Mouse (Mus musculus) forebrain, postnatal 0 days (tissue): ENCODE measurements at regions not wholly inside any gene's neighbourhood (a gene's known extent, or its start where the extent isn't known, plus 50 kb on each side); places are given as distances from the start of the nearest gene placed in this dataset.

Experiments used
- ATAC-seq: fragments of 200-750 bp; cut with Nextera tagmentation; 2 replicates; pipeline ENCODE4 v1.8.0; 2017; ENCODE audit warnings: mild to moderate bottlenecking, moderate library complexity
- DNase-seq: peaks from one replicate; pipeline ENCODE4 v3.0.0-alpha.2; 2015
- H3K27ac ChIP-seq: fragments of 300-500 bp; sonication (generic); 2 replicates; pipeline ENCODE4 v1.5.1; 2014; ENCODE audit warnings: low read depth, mild to moderate bottlenecking, antibody characterized with exemption, low read length, moderate library complexity, mixed read lengths
- H3K27me3 ChIP-seq: fragments of 300-500 bp; sonication (generic); 2 replicates; pipeline ENCODE4 v1.6.1; 2014; ENCODE audit warnings: mild to moderate bottlenecking, low read length, mixed read lengths; ENCODE audit not compliant: insufficient read depth
- H3K36me3 ChIP-seq: fragments of 300-500 bp; sonication (generic); 2 replicates; pipeline ENCODE4 v1.6.1; 2014; ENCODE audit warnings: mild to moderate bottlenecking, moderate library complexity; ENCODE audit not compliant: insufficient read depth
- H3K4me1 ChIP-seq: fragments of 300-500 bp; sonication (generic); 2 replicates; pipeline ENCODE4 v1.6.1; 2014; ENCODE audit warnings: antibody characterized with exemption; ENCODE audit not compliant: insufficient read depth
- H3K4me2 ChIP-seq: fragments of 300-500 bp; sonication (generic); 2 replicates; pipeline ENCODE4 v1.6.1; 2014; ENCODE audit warnings: low read depth, mild to moderate bottlenecking, moderate library complexity
- H3K4me3 ChIP-seq: fragments of 300-500 bp; sonication (generic); 2 replicates; pipeline ENCODE4 v1.5.1; 2014; ENCODE audit warnings: low read depth, low read length, mixed read lengths
- H3K9ac ChIP-seq: fragments of 300-500 bp; sonication (generic); 2 replicates; pipeline ENCODE4 v1.6.1; 2014; ENCODE audit warnings: mild to moderate bottlenecking
- H3K9me3 ChIP-seq: fragments of 300-500 bp; sonication (generic); 2 replicates; pipeline ENCODE4 v1.6.1; 2016; ENCODE audit warnings: low read length
- CTCF ChIP-seq: sonication (generic); IDR thresholded peaks from 2 replicates; pipeline ENCODE4 v1.5.1; 2016; ENCODE audit warnings: antibody characterized with exemption, control low read depth, low read depth
- WGBS: fragments of 180-500 bp; shearing (Covaris S2); extraction: QIAGEN DNeasy Blood & Tissue Kit; methylation state at CpG from one replicate; pipeline ENCODE4 v1.1.7; 2014; 5-methylcytosine and 5-hydroxymethylcytosine counted together

GRCm38 (mm10) chr16:18704126-18704525 lies 72.5 kb upstream of the Cldn5 start:
- 68% methylated on average over 9 of the region's 9 CpGs for WGBS
- H3K9me3 ChIP-seq = no peaks in the 10 kb centered on the region
- H3K4me2 ChIP-seq = no peak overlapping the region
- no peaks in the 10 kb centered on the region for H3K4me1 ChIP-seq
- no peak for TF ChIP-seq CTCF
- no peak overlapping the region for H3K4me3 ChIP-seq
- no peak overlapping the region for H3K27ac ChIP-seq
- DNase-seq = no peak
- no peak for ATAC-seq
- H3K36me3 ChIP-seq = no peaks in the 10 kb centered on the region
- H3K9ac ChIP-seq = no peak overlapping the region
- no peaks in the 10 kb centered on the region for H3K27me3 ChIP-seq

- Histone ChIP-seq H3K9ac (no peak overlapping the region), H3K36me3 (no peaks in the 10 kb centered on the region), H3K4me2 (no peak overlapping the region), H3K4me3 (no peak overlapping the region), H3K9me3 (no peaks in the 10 kb centered on the region), H3K27ac (no peak overlapping the region), H3K4me1 (no peaks in the 10 kb centered on the region), H3K27me3 (no peaks in the 10 kb centered on the region)
- DNase-seq = no peak
- 59% methylated on average over 9 of the region's 9 CpGs for WGBS
- TF ChIP-seq CTCF = no peak
- ATAC-seq = no peak
Measured at GRCm38 (mm10) chr16:18705028-18705648, 71.5 kb upstream of the Cldn5 start.

DNA sequence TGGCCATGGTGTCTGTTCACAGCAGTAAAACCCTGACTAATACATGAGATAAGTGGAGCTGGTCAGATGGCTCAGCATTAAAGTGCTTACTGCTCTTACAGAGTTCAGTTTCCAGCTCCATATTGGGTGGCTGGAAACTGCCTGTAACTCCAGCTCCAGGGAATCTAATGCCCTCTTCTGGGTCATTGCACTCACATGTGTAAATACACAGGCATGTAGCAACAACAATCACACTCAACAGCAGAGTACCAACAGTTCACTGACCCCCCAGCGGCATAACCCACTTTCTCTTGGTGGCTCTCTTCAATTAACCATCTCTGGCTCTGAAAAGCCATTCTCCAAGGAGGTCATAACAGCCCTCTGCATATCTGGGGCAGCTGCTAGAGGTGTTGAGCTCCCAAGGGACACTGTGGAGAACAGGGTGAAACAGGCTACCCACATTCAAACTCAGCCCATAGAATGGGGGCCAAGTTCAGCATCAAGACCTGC lies 65.0 kb upstream of the Cldn5 start:
- Histone ChIP-seq H3K27ac (no peak overlapping the region), H3K9ac (no peak overlapping the region), H3K4me3 (no peak overlapping the region), H3K27me3 (no peaks in the 10 kb centered on the region), H3K4me1 (no peaks in the 10 kb centered on the region), H3K9me3 (no peaks in the 10 kb centered on the region), H3K36me3 (no peaks in the 10 kb centered on the region), H3K4me2 (no peak overlapping the region)
- DNase-seq = no peak
- TF ChIP-seq CTCF = no peak
- ATAC-seq = no peak
- 81% methylated on average over 1 of the region's 1 CpGs for WGBS

- no peak overlapping the region for H3K4me3 ChIP-seq
- H3K36me3 ChIP-seq = no peaks in the 10 kb centered on the region
- DNase-seq = no peak
- no peak for ATAC-seq
- no peaks in the 10 kb centered on the region for H3K4me1 ChIP-seq
- WGBS = 82% methylated on average over 5 of the region's 5 CpGs
- H3K27ac ChIP-seq = no peak overlapping the region
- H3K9ac ChIP-seq = no peak overlapping the region
- no peaks in the 10 kb centered on the region for H3K27me3 ChIP-seq
- no peaks in the 10 kb centered on the region for H3K9me3 ChIP-seq
- no peak for TF ChIP-seq CTCF
- no peak overlapping the region for H3K4me2 ChIP-seq
Measured at GRCm38 (mm10) chr16:18713017-18713416, 63.6 kb upstream of the Cldn5 start.

DNA sequence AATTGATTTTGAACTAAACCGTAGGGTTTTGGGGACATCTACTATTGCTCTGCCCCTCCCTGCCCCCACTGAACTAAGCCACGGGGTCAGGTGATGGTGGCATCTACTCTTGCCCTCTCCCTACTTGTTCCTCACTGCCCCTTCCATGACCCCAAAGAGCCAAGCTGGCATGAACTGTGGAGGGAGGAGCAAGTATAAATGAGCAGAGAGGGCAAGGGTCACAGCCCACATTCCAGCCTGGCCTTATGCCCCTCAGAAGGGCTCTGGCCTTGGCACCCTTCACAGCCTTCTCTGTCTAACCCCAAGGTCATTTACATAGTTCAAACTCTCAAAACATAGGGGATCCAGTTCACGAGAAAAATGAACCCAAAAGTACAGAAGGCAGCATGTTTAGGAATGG lies 61.3 kb upstream of the Cldn5 start:
- H3K4me3 ChIP-seq = no peak overlapping the region
- H3K36me3 ChIP-seq = no peaks in the 10 kb centered on the region
- H3K9me3 ChIP-seq = no peaks in the 10 kb centered on the region
- DNase-seq (no peak), ATAC-seq (no peak)
- H3K27me3 ChIP-seq = no peaks in the 10 kb centered on the region
- no peak overlapping the region for H3K27ac ChIP-seq
- TF ChIP-seq CTCF = no peak
- no peak overlapping the region for H3K4me2 ChIP-seq
- no peaks in the 10 kb centered on the region for H3K4me1 ChIP-seq
- no peak overlapping the region for H3K9ac ChIP-seq
- WGBS = 63% methylated on average over 3 of the region's 3 CpGs

DNA sequence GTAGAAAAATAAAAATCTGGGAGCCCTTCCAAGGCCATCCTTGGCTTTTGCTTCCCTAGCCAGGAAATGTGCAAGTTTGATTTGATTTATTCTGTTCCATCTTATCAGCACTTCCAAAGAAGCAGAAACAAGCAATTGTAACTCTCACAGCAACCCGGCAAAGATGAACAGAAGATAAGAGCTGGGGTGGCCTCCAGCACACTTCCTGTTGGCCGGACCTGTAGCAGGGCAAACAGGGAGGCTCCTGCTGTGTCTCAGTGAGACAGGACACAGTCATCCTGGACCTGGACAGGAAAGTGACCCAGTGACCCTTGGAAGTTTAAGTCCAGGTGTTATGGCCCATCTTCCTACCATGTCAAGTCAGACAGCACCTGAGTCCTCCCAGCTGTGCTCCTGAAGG lies 58.6 kb upstream of the Cldn5 start:
- TF ChIP-seq CTCF = no peak
- ATAC-seq = no peak
- no peak overlapping the region for H3K4me3 ChIP-seq
- no peaks in the 10 kb centered on the region for H3K4me1 ChIP-seq
- no peaks in the 10 kb centered on the region for H3K9me3 ChIP-seq
- no peak overlapping the region for H3K4me2 ChIP-seq
- H3K9ac ChIP-seq = no peak overlapping the region
- DNase-seq = no peak
- no peaks in the 10 kb centered on the region for H3K36me3 ChIP-seq
- no peaks in the 10 kb centered on the region; the same call in 1 of the 2 replicates for H3K27me3 ChIP-seq
- no peak overlapping the region for H3K27ac ChIP-seq
- WGBS = 78% methylated on average over 2 of the region's 2 CpGs

- Histone ChIP-seq H3K36me3 (no peaks in the 10 kb centered on the region), H3K4me1 (no peaks in the 10 kb centered on the region), H3K9me3 (no peaks in the 10 kb centered on the region), H3K4me3 (no peak overlapping the region), H3K4me2 (no peak overlapping the region), H3K27me3 (no peaks in the 10 kb centered on the region; the same call in 1 of the 2 replicates), H3K9ac (no peak overlapping the region), H3K27ac (no peak overlapping the region)
- WGBS = 47% methylated on average over 13 of the region's 13 CpGs
- no peak for ATAC-seq
- no peak for TF ChIP-seq CTCF
- DNase-seq = no peak
Measured at GRCm38 (mm10) chr16:18720433-18721233, 56.0 kb upstream of the Cldn5 start.
